9 mouse cellular contexts compared by ENCODE assay signal in the genomic region with DNA sequence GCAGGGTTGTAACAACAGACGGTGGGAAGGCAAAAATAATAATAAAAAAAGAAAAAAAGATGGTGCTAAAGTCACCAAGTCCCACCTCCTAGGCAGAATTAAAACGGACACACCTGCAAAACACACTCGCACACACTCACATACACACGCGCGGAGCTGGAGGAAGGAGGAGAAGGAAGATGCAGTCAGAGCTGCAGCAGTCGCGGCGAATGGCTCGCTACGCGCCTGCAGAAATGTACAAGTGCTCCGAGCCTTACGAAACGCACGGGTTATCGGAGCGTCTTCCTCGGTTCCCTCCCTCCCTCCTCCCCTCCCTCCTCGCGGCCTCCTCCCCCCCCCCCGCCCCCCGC.
A peak's percentile ranks its signal among the peaks of the same experiment; 100 is the strongest.
DNase-seq lines count a peak whose midpoint lies in the region; ATAC-seq and TF ChIP-seq lines count a peak whose summit lies in the region.
"Had no signal": no experiment of that assay in that cellular context is flagged by ENCODE, and none has a peak within 500 bp of the region (broad histone marks: within the 10 kb centered on the region; RNA-seq: fewer than 3 reads in every experiment).

No protein-coding gene starts in this region.

- peak overlapping the region; percentile 95 for H3K4me2 ChIP-seq in heart, embryonic 12.5 days
- H3K4me2 ChIP-seq in embryonic facial prominence, embryonic 15.5 days (replicated peaks): peak overlapping the region; percentile 84
- peak overlapping the region; percentile 89 for H3K4me2 ChIP-seq in midbrain, embryonic 12.5 days (replicated peaks)

- peaks cover 96% of the 10 kb centered on the region for H3K27me3 ChIP-seq in heart, embryonic 12.5 days (replicated peaks)
- peaks cover 95% of the 10 kb centered on the region for H3K27me3 ChIP-seq in embryonic facial prominence, embryonic 15.5 days
- peaks cover 80% of the 10 kb centered on the region for H3K27me3 ChIP-seq in midbrain, embryonic 12.5 days

- no peak for ATAC-seq in heart, embryonic 12.5 days (ENCODE audit: insufficient number of reproducible peaks, low FRiP score)
- ATAC-seq in embryonic facial prominence, embryonic 15.5 days (ENCODE audit: insufficient number of reproducible peaks, low FRiP score, low TSS enrichment, low read depth): no peak
- ATAC-seq in midbrain, embryonic 12.5 days (ENCODE audit: low FRiP score, low read depth): peak; percentile 64

- TF ChIP-seq CTCF in layer of hippocampus, adult 2 months (conservative IDR thresholded peaks at IDR 0.05): no peak

- peak overlapping the region; percentile 57 for H3K4me3 ChIP-seq in heart, embryonic 12.5 days
- peak overlapping the region; percentile 46 for H3K4me3 ChIP-seq in embryonic facial prominence, embryonic 15.5 days (replicated peaks)
- H3K4me3 ChIP-seq in layer of hippocampus, adult 2 months: peak overlapping the region; percentile 74
- H3K4me3 ChIP-seq in midbrain, embryonic 12.5 days: peak overlapping the region; percentile 59

- no peaks in the 10 kb centered on the region for H3K9me3 ChIP-seq in heart, embryonic 12.5 days (replicated peaks)
- H3K9me3 ChIP-seq in embryonic facial prominence, embryonic 15.5 days (replicated peaks): no peaks in the 10 kb centered on the region
- no peaks in the 10 kb centered on the region for H3K9me3 ChIP-seq in midbrain, embryonic 12.5 days

- H3K4me1 ChIP-seq in heart, embryonic 12.5 days (replicated peaks): peaks cover 8% of the 10 kb centered on the region
- H3K4me1 ChIP-seq in embryonic facial prominence, embryonic 15.5 days: peaks cover 23% of the 10 kb centered on the region
- peaks cover 27% of the 10 kb centered on the region for H3K4me1 ChIP-seq in midbrain, embryonic 12.5 days

- no peak overlapping the region for H3K27ac ChIP-seq in heart, embryonic 12.5 days (ENCODE audit: poor library complexity, severe bottlenecking)
- H3K27ac ChIP-seq in embryonic facial prominence, embryonic 15.5 days (replicated peaks): 0 out of 2 replicates have a peak overlapping the region, but pooled peaks have one; percentile 1
- H3K27ac ChIP-seq in layer of hippocampus, adult 2 months: peak overlapping the region; percentile 97
- peak overlapping the region; percentile 74 for H3K27ac ChIP-seq in midbrain, embryonic 12.5 days (replicated peaks)

- H3K9ac ChIP-seq in heart, embryonic 12.5 days: peak overlapping the region; percentile 58
- H3K9ac ChIP-seq in embryonic facial prominence, embryonic 15.5 days: no peak overlapping the region
- H3K9ac ChIP-seq in midbrain, embryonic 12.5 days (replicated peaks): peak overlapping the region; percentile 65

- H3K36me3 ChIP-seq in heart, embryonic 12.5 days: no peaks in the 10 kb centered on the region
- no peaks in the 10 kb centered on the region for H3K36me3 ChIP-seq in embryonic facial prominence, embryonic 15.5 days
- H3K36me3 ChIP-seq in midbrain, embryonic 12.5 days: no peaks in the 10 kb centered on the region
- H3K36me3 ChIP-seq: G1E had no signal

- 0% methylated on average over 18 of the region's 23 CpGs for WGBS in heart, embryonic 12.5 days
- WGBS in embryonic facial prominence, embryonic 15.5 days: 0% methylated on average over 19 of the region's 23 CpGs
- under 1% methylated on average over 19 of the region's 23 CpGs for WGBS in midbrain, embryonic 12.5 days

- intact Hi-C loops in heart, postnatal 10 days (cut with DNase I): no loop called here

- DNase-seq in heart, postnatal 10 days: no peak
- DNase-seq in ZHBTc4 (ENCODE audit: low read depth, low spot score): peak; percentile 64
- peak; percentile 55 to 62 for DNase-seq in layer of hippocampus, adult 2 months (ENCODE audit: low spot score in 2 of 2)
- DNase-seq in thymus, postnatal 14 days: peak; percentile 51
- DNase-seq in natural killer cell, adult 2 months (ENCODE audit: low spot score in 2 of 2): no peak

Comparison
In these comparisons a context has a peak if more than half of its experiments do, and no peak if none do; other contexts are left out.
1. DNase-seq: peak in ZHBTc4 (single experiment), layer of hippocampus, adult 2 months (2 of 2) and thymus, postnatal 14 days (single experiment); none in heart, postnatal 10 days (0 of 2) and natural killer cell, adult 2 months (0 of 2).
2. Peak in every context shown above with its lines, with median percentiles within 50 percentile points of each other: H3K4me2 ChIP-seq and H3K4me3 ChIP-seq.